Mouse (Mus musculus) heart, embryonic 13.5 days (tissue): ENCODE measurements at regions not wholly inside any gene's neighbourhood (a gene's known extent, or its start where the extent isn't known, plus 50 kb on each side); places are given as distances from the start of the nearest gene placed in this dataset.

Source experiments
- ATAC-seq: fragments of 200-750 bp; cut with Nextera tagmentation; 2 replicates; pipeline ENCODE4 v1.8.0; 2017; ENCODE audit warnings: moderate TSS enrichment; ENCODE audit not compliant: insufficient number of reproducible peaks, low FRiP score, low TSS enrichment; ENCODE audit errors: extremely low read depth
- H3K27ac ChIP-seq: fragments of 300-500 bp; sonication (generic); replicated peaks from 2 replicates; pipeline ENCODE4 v1.5.1; 2015; ENCODE audit warnings: moderate library complexity, mild to moderate bottlenecking, inconsistent platforms
- H3K27me3 ChIP-seq: fragments of 300-500 bp; sonication (generic); replicated peaks from 2 replicates; pipeline ENCODE4 v1.6.1; 2015; ENCODE audit warnings: mild to moderate bottlenecking, inconsistent platforms
- H3K36me3 ChIP-seq: fragments of 300-500 bp; sonication (generic); 2 replicates; pipeline ENCODE4 v1.6.1; 2015; ENCODE audit warnings: mild to moderate bottlenecking, inconsistent platforms
- H3K4me1 ChIP-seq: fragments of 300-500 bp; sonication (generic); 2 replicates; pipeline ENCODE4 v1.6.1; 2015; ENCODE audit warnings: inconsistent platforms
- H3K4me2 ChIP-seq: fragments of 300-500 bp; sonication (generic); 2 replicates; pipeline ENCODE4 v1.6.1; 2015; ENCODE audit warnings: inconsistent platforms, mild to moderate bottlenecking, moderate library complexity
- H3K4me3 ChIP-seq: fragments of 300-500 bp; sonication (generic); 2 replicates; pipeline ENCODE4 v1.5.1; 2015; ENCODE audit warnings: moderate library complexity, mild to moderate bottlenecking, inconsistent platforms
- H3K9ac ChIP-seq: fragments of 300-500 bp; sonication (generic); 2 replicates; pipeline ENCODE4 v1.6.1; 2015; ENCODE audit warnings: inconsistent platforms, mild to moderate bottlenecking, moderate library complexity
- H3K9me3 ChIP-seq: fragments of 300-500 bp; sonication (generic); 2 replicates; pipeline ENCODE4 v1.6.1; 2016; ENCODE audit warnings: inconsistent platforms
- WGBS: fragments of 180-500 bp; shearing (Covaris S2); methylation state at CpG from one replicate; pipeline ENCODE4 v1.1.7; 2015; ENCODE audit warnings: mixed read lengths; 5-methylcytosine and 5-hydroxymethylcytosine counted together

DNA sequence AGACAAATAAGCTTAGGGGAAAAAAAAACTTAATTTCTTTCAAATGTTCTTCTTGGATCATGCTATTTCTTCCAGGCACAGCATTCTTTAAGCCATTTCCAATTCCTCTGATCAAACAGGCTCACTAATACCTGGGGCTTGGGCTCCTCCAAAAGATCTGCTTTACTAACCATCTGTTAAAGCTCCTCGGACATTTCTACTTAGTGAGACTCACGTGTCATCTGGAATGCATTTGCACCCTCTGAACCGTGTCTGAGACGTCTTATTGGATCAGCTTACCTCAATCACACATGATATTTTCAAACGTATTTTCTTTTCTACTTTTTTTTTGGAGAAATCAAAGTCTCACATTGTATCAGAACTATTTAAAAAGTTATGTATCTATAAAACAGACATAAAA is 132.4 kb downstream of the Npr3 start:
- Histone ChIP-seq H3K27me3 (no peaks in the 10 kb centered on the region), H3K4me2 (no peak overlapping the region), H3K4me1 (no peaks in the 10 kb centered on the region), H3K9me3 (no peaks in the 10 kb centered on the region), H3K9ac (no peak overlapping the region), H3K4me3 (no peak overlapping the region), H3K27ac (no peak overlapping the region), H3K36me3 (no peaks in the 10 kb centered on the region)
- 60% methylated on average over 5 of the region's 5 CpGs for WGBS
- no peak for ATAC-seq

DNA sequence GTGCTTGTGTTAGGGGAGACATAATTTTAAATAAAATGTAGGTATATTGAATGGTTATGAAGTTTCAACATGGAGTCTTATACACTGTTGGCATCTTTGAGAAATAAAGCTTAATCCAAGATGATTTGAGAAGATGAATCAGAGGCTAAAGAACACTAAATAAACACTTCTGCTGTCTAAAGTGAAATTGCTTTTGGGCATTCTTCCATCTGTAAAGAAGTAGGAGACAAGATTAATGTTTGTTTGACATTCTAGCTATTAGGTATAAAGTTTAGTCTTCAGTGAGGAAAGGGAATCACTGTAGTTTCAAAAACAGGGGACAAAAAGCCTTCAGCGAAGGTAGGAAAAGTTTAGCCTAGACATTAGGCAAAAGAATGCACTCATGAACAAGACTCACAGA is 136.5 kb downstream of the Npr3 start:
- H3K27ac ChIP-seq: no peak overlapping the region
- 79% methylated on average over 1 of the region's 1 CpGs for WGBS
- no peak for ATAC-seq

DNA sequence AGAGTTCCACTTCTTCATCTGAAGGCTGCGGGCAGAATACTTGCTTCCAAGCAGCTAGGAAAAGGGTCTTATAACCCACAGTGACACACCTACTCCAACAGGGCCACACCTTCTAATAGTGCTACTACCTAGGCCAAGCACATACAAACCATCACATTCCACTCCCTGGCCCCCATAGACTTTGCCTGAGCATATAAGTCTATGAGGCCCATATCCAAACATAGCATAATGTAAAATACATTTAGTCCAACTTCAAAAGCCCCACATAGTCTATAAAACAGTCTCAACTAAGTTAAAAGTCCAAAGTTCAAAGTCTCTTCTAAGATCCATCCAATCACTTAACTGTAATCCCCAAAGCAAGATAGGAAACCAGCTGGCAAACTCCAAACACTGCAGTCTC is 149.1 kb downstream of the Npr3 start:
- no peak for ATAC-seq
- Histone ChIP-seq H3K9me3 (no peaks in the 10 kb centered on the region), H3K4me3 (no peak overlapping the region), H3K27me3 (no peaks in the 10 kb centered on the region), H3K4me2 (no peak overlapping the region), H3K4me1 (peaks cover 9% of the 10 kb centered on the region; the same call in 1 of the 2 replicates), H3K9ac (no peak overlapping the region), H3K36me3 (no peaks in the 10 kb centered on the region), H3K27ac (no peak overlapping the region)
- WGBS: 75% methylated on average over 1 of the region's 1 CpGs

More for the DNA sequence above, 136.5 kb downstream of the Npr3 start:
- H3K4me3 ChIP-seq: no peak overlapping the region
- no peak overlapping the region for H3K9ac ChIP-seq
- H3K4me1 ChIP-seq: no peaks in the 10 kb centered on the region
- no peaks in the 10 kb centered on the region for H3K27me3 ChIP-seq
- H3K9me3 ChIP-seq: no peaks in the 10 kb centered on the region
- no peaks in the 10 kb centered on the region for H3K36me3 ChIP-seq
- no peak overlapping the region for H3K4me2 ChIP-seq

DNA sequence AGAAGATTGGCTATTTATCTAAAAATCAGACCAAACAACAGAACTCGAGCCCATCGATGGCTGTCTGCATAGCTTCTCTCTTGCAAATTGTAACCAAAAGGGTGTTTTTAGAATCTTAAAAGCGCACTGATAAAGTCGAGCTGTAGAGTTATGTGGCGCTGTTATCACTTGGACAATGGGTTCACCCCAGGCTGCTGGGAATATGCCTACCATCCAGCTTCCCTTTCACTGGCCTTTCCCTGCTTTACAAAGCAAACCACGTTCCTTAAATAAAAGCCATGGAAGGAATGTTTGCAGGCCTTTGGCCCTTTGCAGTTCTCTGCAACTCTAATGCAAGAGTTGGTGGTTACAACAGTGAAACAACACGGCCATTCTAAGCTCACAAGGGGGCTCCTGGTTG is 150.3 kb downstream of the Npr3 start:
- no peak overlapping the region for H3K9ac ChIP-seq
- ATAC-seq: no peak
- H3K9me3 ChIP-seq: no peaks in the 10 kb centered on the region
- WGBS: 34% methylated on average over 7 of the region's 7 CpGs
- H3K4me1 ChIP-seq: peaks cover 9% of the 10 kb centered on the region; the same call in 1 of the 2 replicates
- no peaks in the 10 kb centered on the region for H3K36me3 ChIP-seq
- no peaks in the 10 kb centered on the region for H3K27me3 ChIP-seq
- H3K27ac ChIP-seq: no peak overlapping the region
- H3K4me2 ChIP-seq: no peak overlapping the region
- no peak overlapping the region for H3K4me3 ChIP-seq

DNA sequence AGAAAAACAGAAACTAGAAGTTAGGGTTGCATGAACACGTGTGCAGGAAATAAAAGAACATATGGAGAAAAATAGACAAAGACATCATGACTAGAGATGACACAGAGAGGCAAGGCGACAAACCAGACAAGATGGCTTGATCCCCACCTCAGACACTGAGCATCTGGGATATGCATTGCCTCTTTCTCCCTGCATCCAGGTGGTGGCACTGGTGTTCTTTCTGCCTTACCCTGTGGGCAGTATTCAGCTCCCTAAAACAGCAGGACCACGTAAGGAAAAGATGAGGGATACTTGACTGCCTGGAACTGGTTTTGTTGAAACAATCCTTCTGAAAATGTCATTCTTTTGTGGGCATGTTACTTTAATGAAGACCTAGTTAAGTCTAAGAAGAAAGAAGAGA is 153.9 kb downstream of the Npr3 start:
- Histone ChIP-seq H3K9ac (no peak overlapping the region), H3K27ac (no peak overlapping the region), H3K9me3 (no peaks in the 10 kb centered on the region), H3K36me3 (no peaks in the 10 kb centered on the region), H3K4me1 (peaks cover 9% of the 10 kb centered on the region; the same call in 1 of the 2 replicates), H3K4me2 (no peak overlapping the region), H3K27me3 (no peaks in the 10 kb centered on the region), H3K4me3 (no peak overlapping the region)
- no peak for ATAC-seq
- 19% methylated on average over 3 of the region's 3 CpGs for WGBS

DNA sequence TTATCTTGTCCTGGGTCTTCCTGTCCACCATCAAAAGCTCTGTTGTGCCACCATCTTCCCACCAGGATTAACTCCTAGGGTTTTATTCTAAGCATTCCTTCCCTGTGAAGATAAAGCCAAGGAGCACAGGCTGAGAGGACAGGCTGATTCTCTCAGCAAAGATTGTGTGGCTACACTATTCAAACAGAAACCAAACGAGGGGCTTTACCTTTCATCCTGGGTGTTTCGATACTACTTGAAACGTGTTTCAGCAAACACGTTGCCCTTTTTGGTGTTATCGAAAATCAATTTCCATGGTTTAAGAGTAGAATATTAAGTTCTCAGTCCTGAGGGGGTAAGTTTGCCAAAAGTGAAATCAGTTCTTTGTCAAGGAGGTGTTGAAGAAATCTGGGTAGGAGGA is 156.2 kb downstream of the Npr3 start:
- 58% methylated on average over 5 of the region's 5 CpGs for WGBS
- Histone ChIP-seq H3K4me2 (no peak overlapping the region), H3K36me3 (no peaks in the 10 kb centered on the region), H3K9ac (no peak overlapping the region), H3K4me3 (no peak overlapping the region), H3K4me1 (peaks cover 3% of the 10 kb centered on the region), H3K27ac (no peak overlapping the region), H3K27me3 (no peaks in the 10 kb centered on the region), H3K9me3 (no peaks in the 10 kb centered on the region; the same call in 1 of the 2 replicates)
- no peak for ATAC-seq

DNA sequence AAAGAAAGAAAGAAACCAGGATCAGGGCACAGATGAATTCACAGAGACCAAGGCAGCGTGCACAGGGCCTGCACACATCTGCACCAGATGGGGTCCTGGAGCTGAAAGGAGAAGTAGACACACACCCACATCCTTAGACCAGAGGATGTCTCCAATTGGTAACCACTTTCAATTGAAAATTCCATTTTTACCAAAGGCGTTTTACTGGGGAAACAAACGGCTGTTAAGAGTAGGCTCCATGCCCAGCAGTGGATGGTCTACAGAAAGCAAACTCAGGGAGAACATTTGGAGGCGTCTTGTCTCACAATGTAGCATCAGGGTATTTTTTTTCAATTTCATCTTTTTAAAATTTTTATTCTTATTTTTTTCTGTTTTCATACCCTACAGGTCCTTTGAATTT is 157.6 kb downstream of the Npr3 start:
- WGBS: 85% methylated on average over 4 of the region's 4 CpGs
- Histone ChIP-seq H3K4me2 (no peak overlapping the region), H3K27me3 (no peaks in the 10 kb centered on the region), H3K36me3 (no peaks in the 10 kb centered on the region), H3K9ac (no peak overlapping the region), H3K27ac (no peak overlapping the region), H3K4me3 (no peak overlapping the region), H3K4me1 (peaks cover 17% of the 10 kb centered on the region), H3K9me3 (no peaks in the 10 kb centered on the region; the same call in 1 of the 2 replicates)
- no peak for ATAC-seq

DNA sequence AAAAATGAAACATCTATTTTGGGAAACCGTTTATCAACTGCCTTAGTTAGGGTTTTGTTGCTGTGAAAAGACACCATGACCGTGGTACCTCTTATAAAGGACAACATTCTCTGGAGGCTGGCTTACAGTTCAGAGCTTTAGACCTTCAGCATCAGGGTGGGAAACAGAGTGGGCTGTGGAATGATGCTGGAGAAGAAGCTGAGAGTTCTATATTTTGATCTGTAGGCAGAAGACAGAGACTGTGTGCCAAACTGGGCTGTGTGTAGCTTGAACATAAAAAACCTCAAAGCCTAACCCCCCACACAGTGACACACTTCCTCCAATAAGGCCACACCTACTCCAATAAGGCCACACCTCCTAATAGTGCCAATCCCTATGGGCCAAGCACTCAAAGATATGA is 158.8 kb downstream of the Npr3 start:
- no peaks in the 10 kb centered on the region for H3K36me3 ChIP-seq
- ATAC-seq: no peak
- H3K27ac ChIP-seq: no peak overlapping the region
- H3K27me3 ChIP-seq: no peaks in the 10 kb centered on the region
- no peak overlapping the region for H3K9ac ChIP-seq
- H3K4me3 ChIP-seq: no peak overlapping the region
- no peaks in the 10 kb centered on the region; the same call in 1 of the 2 replicates for H3K9me3 ChIP-seq
- 67% methylated on average over 2 of the region's 2 CpGs for WGBS
- no peak overlapping the region for H3K4me2 ChIP-seq
- peaks cover 17% of the 10 kb centered on the region for H3K4me1 ChIP-seq

DNA sequence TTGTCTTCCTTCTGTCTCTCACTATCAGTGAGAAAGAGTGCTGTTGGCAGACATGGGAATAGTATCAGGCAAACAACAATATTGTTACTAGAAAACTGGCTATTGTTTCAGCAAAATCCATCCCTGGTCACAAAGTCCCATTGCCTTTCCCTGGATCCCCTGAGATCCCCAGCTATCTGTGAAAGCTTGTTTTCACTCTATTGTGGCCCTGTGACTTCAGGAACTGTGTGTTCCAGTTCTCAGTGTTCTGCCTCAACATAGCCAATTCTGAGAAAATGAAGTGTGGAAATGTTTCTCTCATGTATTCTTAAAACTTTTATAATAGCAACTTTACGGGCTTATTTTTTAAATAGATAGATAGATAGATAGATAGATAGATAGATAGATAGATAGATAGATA is 160.3 kb downstream of the Npr3 start:
- no peaks in the 10 kb centered on the region for H3K36me3 ChIP-seq
- no peak for ATAC-seq
- peaks cover 29% of the 10 kb centered on the region for H3K4me1 ChIP-seq
- no peaks in the 10 kb centered on the region; the same call in 1 of the 2 replicates for H3K9me3 ChIP-seq
- no peak overlapping the region for H3K9ac ChIP-seq
- H3K27me3 ChIP-seq: no peaks in the 10 kb centered on the region
- no peak overlapping the region for H3K4me2 ChIP-seq
- 62% methylated on average over 1 of the region's 1 CpGs for WGBS
- peak overlapping the region; percentile 86; the same call in 1 of the 2 replicates for H3K27ac ChIP-seq
- H3K4me3 ChIP-seq: no peak overlapping the region

DNA sequence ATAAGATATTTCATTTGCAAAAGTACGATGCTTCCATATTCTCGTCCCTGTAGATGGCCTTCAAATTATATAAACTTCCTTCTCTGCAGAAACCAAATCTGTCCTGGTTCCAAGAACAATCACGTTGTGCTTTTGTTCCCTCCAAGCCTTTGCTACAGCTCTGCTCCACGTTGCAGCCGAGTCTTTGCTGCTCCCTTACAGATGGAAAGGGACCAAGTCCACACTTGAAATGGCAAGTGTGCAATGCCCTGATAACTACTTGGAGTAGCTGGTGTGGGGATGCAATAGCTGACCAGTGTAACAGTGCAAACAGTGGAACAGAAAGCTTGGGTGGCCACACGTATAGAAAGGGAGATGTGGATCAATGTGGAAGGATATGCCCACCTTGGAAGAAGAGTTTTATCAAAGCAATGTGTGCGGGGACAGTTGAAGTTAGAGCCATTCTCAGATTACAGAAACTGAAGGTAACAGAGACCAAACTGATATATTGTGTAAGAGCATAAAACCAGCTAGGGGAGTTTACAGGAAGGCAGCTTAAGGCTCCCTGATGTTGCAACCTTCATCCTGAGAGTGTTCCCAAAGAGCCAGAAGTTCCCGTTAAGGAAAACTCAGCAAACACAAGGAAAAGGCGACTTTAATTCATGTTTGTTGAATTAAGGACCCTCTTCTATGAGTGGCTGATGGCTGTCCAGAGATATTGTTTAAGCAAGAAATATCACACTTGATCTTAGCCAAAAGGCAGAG is 161.3 kb downstream of the Npr3 start:
- Histone ChIP-seq H3K27me3 (no peaks in the 10 kb centered on the region), H3K4me2 (0 out of 2 replicates have a peak overlapping the region, but pooled peaks have one; percentile 5), H3K27ac (peak overlapping the region; percentile 86), H3K36me3 (no peaks in the 10 kb centered on the region), H3K4me1 (peaks cover 35% of the 10 kb centered on the region), H3K4me3 (no peak overlapping the region), H3K9me3 (no peaks in the 10 kb centered on the region; the same call in 1 of the 2 replicates), H3K9ac (no peak overlapping the region)
- no peak for ATAC-seq
- WGBS: 58% methylated on average over 9 of the region's 9 CpGs

DNA sequence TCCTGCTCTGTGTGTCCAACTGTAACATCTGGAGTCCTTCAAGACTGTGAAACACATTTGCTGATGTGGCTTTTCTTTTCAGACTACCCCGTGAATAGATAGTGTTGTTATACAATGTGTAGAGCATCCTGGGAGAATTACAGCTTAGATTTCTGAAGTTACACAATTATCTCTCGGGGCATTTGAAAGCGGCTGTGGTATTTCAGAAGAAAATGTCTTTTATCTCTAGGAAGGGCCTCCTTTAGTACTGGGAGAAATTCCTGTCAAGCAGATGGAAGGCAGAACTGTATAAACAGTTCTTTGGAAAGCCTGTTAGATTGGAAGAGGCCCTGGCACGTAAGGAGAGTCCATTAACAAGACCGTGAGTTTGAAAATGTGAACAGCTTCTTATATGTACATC is 162.2 kb downstream of the Npr3 start:
- peaks cover 35% of the 10 kb centered on the region for H3K4me1 ChIP-seq
- no peaks in the 10 kb centered on the region for H3K27me3 ChIP-seq
- no peaks in the 10 kb centered on the region for H3K36me3 ChIP-seq
- H3K4me2 ChIP-seq: 0 out of 2 replicates have a peak overlapping the region, but pooled peaks have one; percentile 5
- 0 out of 2 replicates have a peak, but pooled peaks have one; percentile 19 for ATAC-seq
- no peak overlapping the region for H3K4me3 ChIP-seq
- peak overlapping the region; percentile 86 for H3K27ac ChIP-seq
- no peak overlapping the region for H3K9ac ChIP-seq
- no peaks in the 10 kb centered on the region; the same call in 1 of the 2 replicates for H3K9me3 ChIP-seq
- 17% methylated on average over 5 of the region's 5 CpGs for WGBS

DNA sequence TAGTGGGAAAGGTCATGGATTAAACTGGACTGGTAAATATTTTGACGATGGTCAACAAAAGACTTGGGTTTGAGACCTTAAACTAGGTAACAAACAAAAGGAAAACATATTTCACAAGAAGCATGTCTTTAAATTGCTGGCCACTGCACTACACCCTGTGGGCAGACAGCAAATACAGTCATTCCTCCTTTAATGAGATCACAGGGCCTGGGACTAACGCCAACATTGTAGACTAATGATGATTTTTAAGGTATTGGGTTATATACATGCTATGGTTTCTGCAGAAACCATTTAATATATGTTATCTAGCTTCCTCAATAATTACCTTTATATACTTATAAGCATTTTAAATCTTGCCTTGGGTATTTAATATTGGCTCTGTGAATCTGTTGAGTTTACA is 162.8 kb downstream of the Npr3 start:
- peak overlapping the region; percentile 86 for H3K27ac ChIP-seq
- WGBS: 68% methylated on average over 2 of the region's 2 CpGs
- no peak for ATAC-seq

More for the DNA sequence above, 162.8 kb downstream of the Npr3 start:
- H3K4me3 ChIP-seq: no peak overlapping the region
- no peaks in the 10 kb centered on the region; the same call in 1 of the 2 replicates for H3K9me3 ChIP-seq
- H3K27me3 ChIP-seq: no peaks in the 10 kb centered on the region
- H3K4me1 ChIP-seq: peaks cover 35% of the 10 kb centered on the region
- H3K36me3 ChIP-seq: no peaks in the 10 kb centered on the region
- H3K4me2 ChIP-seq: no peak overlapping the region
- H3K9ac ChIP-seq: no peak overlapping the region
